Mouse (Mus musculus) cerebellum, adult 2 months (tissue): Measurements from ENCODE around the gene Rerg.

ENCODE experiments used
- CTCF ChIP-seq: fragments of 200-500 bp; IDR thresholded peaks from 2 replicates; pipeline ENCODE4 v1.5.1; 2011; ENCODE audit warnings: low read depth, mild to moderate bottlenecking, control low read depth, low read length, moderate library complexity, borderline replicate concordance; ENCODE audit not compliant: insufficient read depth
- POLR2A ChIP-seq: fragments of 200-500 bp; IDR thresholded peaks from 2 replicates; pipeline ENCODE4 v1.6.1; 2011; ENCODE audit warnings: low read length, control low read depth, borderline replicate concordance; ENCODE audit not compliant: insufficient read depth

DNA sequence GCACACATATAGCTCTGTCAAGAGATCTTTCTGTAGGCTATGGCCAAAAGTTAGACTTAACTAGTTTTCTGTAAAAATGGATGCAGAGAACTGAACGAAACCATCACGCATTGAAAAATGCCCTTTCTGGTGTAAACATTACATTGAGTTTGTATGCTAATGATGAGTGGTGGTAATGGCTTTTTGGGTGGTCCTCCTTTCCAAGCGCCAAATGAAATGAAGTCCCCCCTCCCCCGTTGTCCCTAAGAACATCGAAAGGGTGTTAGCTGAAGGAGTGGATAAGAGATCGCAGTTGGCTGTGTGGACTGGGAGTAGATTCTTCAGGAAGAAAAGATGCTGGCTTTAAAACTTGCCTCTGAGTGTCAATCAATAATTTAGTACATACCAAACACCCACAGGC, 20.3 kb upstream of the Rerg start:
- TF ChIP-seq POLR2A (no peak), CTCF (no peak)
